Mouse (Mus musculus): ENCODE data around the gene Rgs3.

GRCm38 (mm10) chr4:62686769-62687168, 127.1 kb downstream of the Rgs3 start:
- no peak for TF ChIP-seq GATA1 (IDR thresholded peaks at IDR 0.05; ENCODE audit: borderline replicate concordance, low read length)
- no peak for TF ChIP-seq FLI1 (IDR thresholded peaks at IDR 0.05; ENCODE audit: low read length)
